8 mouse cellular contexts compared by ENCODE assay signal in genomic region chr7:4556256-4557166, GRCm38 (mm10). TPM values are rescaled to one million over a fixed set of nuclear protein-coding genes. Genes with fewer than 3 reads are reported as not detected.
DNase-seq lines count a peak whose midpoint lies in the region; ATAC-seq lines count a peak whose summit lies in the region.

No protein-coding gene starts in this region.

- peaks cover 12% of the 10 kb centered on the region for H3K27me3 ChIP-seq in heart, embryonic 15.5 days
- H3K27me3 ChIP-seq in liver, embryonic 12.5 days (replicated peaks), result peaks cover 26% of the 10 kb centered on the region
- H3K27me3 ChIP-seq in neural tube, embryonic 11.5 days (ENCODE audit: control insufficient read depth, insufficient read depth, low read length), result no peaks in the 10 kb centered on the region
- no peaks in the 10 kb centered on the region for H3K27me3 ChIP-seq in stomach, embryonic 16.5 days (ENCODE audit: control insufficient read depth, insufficient read depth, low read length)

- DNase-seq in brain, embryonic 18.5 days (ENCODE audit: low read depth, low spot score), result peak; percentile 84
- peak; percentile 18 for DNase-seq in fat pad, adult 2 months (ENCODE audit: extremely low read depth, low read depth, low spot score)
- peak; percentile 73 for DNase-seq in kidney, postnatal 14 days
- DNase-seq in neural tube, embryonic 11.5 days (ENCODE audit: low spot score), result peak; percentile 85

- ATAC-seq in CD4-positive, CD25-positive, alpha-beta regulatory T cell, adult 4 months, result peak; percentile 100
- peak; percentile 60 for ATAC-seq in heart, embryonic 15.5 days (replicated peaks; ENCODE audit: insufficient number of reproducible peaks, insufficient read depth, low FRiP score, low read depth)
- ATAC-seq in liver, embryonic 12.5 days, result peak; percentile 77
- peak; percentile 82 for ATAC-seq in neural tube, embryonic 11.5 days (ENCODE audit: insufficient read depth, low FRiP score, low TSS enrichment)
- peak; percentile 89 for ATAC-seq in stomach, embryonic 16.5 days (ENCODE audit: insufficient read depth, low FRiP score)

- 20% methylated on average over 15 of the region's 15 CpGs for WGBS in heart, embryonic 15.5 days
- 16% methylated on average over 15 of the region's 15 CpGs for WGBS in liver, embryonic 12.5 days (ENCODE audit: insufficient replicate concordance)
- 25% methylated on average over 15 of the region's 15 CpGs for WGBS in neural tube, embryonic 11.5 days
- 16% methylated on average over 15 of the region's 15 CpGs for WGBS in stomach, embryonic 16.5 days

- H3K36me3 ChIP-seq in heart, embryonic 15.5 days, result no peaks in the 10 kb centered on the region
- no peaks in the 10 kb centered on the region for H3K36me3 ChIP-seq in liver, embryonic 12.5 days
- no peaks in the 10 kb centered on the region for H3K36me3 ChIP-seq in neural tube, embryonic 11.5 days (ENCODE audit: control insufficient read depth, insufficient read depth, low read length)
- no peaks in the 10 kb centered on the region for H3K36me3 ChIP-seq in stomach, embryonic 16.5 days (ENCODE audit: control insufficient read depth, insufficient read depth, low read length)

- H3K27ac ChIP-seq in heart, embryonic 15.5 days, result no peak overlapping the region
- no peak overlapping the region for H3K27ac ChIP-seq in liver, embryonic 12.5 days
- H3K27ac ChIP-seq in neural tube, embryonic 11.5 days (ENCODE audit: low read depth, low read length), result no peak overlapping the region
- no peak overlapping the region for H3K27ac ChIP-seq in stomach, embryonic 16.5 days (ENCODE audit: low read length)

- H3K4me3 ChIP-seq in heart, embryonic 15.5 days, result no peak overlapping the region
- no peak overlapping the region for H3K4me3 ChIP-seq in liver, embryonic 12.5 days
- no peak overlapping the region for H3K4me3 ChIP-seq in neural tube, embryonic 11.5 days (ENCODE audit: low read depth, low read length)
- H3K4me3 ChIP-seq in stomach, embryonic 16.5 days (replicated peaks; ENCODE audit: low read length), result no peak overlapping the region

- no peaks in the 10 kb centered on the region for H3K4me1 ChIP-seq in heart, embryonic 15.5 days (replicated peaks)
- H3K4me1 ChIP-seq in liver, embryonic 12.5 days, result no peaks in the 10 kb centered on the region
- H3K4me1 ChIP-seq in neural tube, embryonic 11.5 days (ENCODE audit: control insufficient read depth, insufficient read depth, low read length), result no peaks in the 10 kb centered on the region
- H3K4me1 ChIP-seq in stomach, embryonic 16.5 days (ENCODE audit: control insufficient read depth, insufficient read depth, low read length), result no peaks in the 10 kb centered on the region

- H3K4me2 ChIP-seq in heart, embryonic 15.5 days, result no peak overlapping the region
- no peak overlapping the region for H3K4me2 ChIP-seq in liver, embryonic 12.5 days
- no peak overlapping the region for H3K4me2 ChIP-seq in neural tube, embryonic 11.5 days (ENCODE audit: low read depth)
- 0 out of 2 replicates have a peak overlapping the region, but pooled peaks have one; percentile 4 for H3K4me2 ChIP-seq in stomach, embryonic 16.5 days (ENCODE audit: low read depth, low read length)

- no peaks in the 10 kb centered on the region for H3K9me3 ChIP-seq in heart, embryonic 15.5 days (replicated peaks)
- H3K9me3 ChIP-seq in liver, embryonic 12.5 days (replicated peaks), result no peaks in the 10 kb centered on the region
- H3K9me3 ChIP-seq in neural tube, embryonic 11.5 days (ENCODE audit: control insufficient read depth, low read length), result no peaks in the 10 kb centered on the region
- H3K9me3 ChIP-seq in stomach, embryonic 16.5 days (replicated peaks; ENCODE audit: control insufficient read depth, low read length), result no peaks in the 10 kb centered on the region

- no peak overlapping the region for H3K9ac ChIP-seq in heart, embryonic 15.5 days
- no peak overlapping the region for H3K9ac ChIP-seq in liver, embryonic 12.5 days
- no peak overlapping the region for H3K9ac ChIP-seq in neural tube, embryonic 11.5 days (ENCODE audit: low read length)
- 0 out of 2 replicates have a peak overlapping the region, but pooled peaks have one; percentile 3 for H3K9ac ChIP-seq in stomach, embryonic 16.5 days (ENCODE audit: low read length)

RNA-seq across cellular contexts. Expression of gene Syt5, which starts 9.2 kb away (rescaled TPM):
- polyA plus RNA-seq in CD4-positive, CD25-positive, alpha-beta regulatory T cell, adult 4 months (2017; shearing (Covaris generic)), result under 1 TPM in 1 of 2 experiments, not detected in 1; 0.35 TPM
- polyA plus RNA-seq in heart, embryonic 15.5 days (2015; fragmentation: Nextera tagmentation; extraction: Ambion mirVana), result 1.3 and 2.0 TPM in 2 replicates
- 0.84 and 1.3 TPM in 2 replicates for polyA plus RNA-seq in liver, embryonic 12.5 days (2016; fragmentation: Nextera tagmentation; extraction: Ambion mirVana)
- polyA plus RNA-seq in neural tube, embryonic 11.5 days (2014; fragmentation: Nextera tagmentation; extraction: Ambion mirVana), result 9.0 and 10.8 TPM in 2 replicates
- 8.5 TPM in 2 replicates for polyA plus RNA-seq in stomach, embryonic 16.5 days (2015; fragmentation: Nextera tagmentation; extraction: Ambion mirVana)

RNA-seq across cellular contexts. Expression of gene Dnaaf3, which starts 24.3 kb away (rescaled TPM):
- polyA plus RNA-seq in CD4-positive, CD25-positive, alpha-beta regulatory T cell, adult 4 months (2017; shearing (Covaris generic)), result 1 to 10 TPM; 1.4 to 2.8 TPM
- 0.96 and 1.2 TPM in 2 replicates for polyA plus RNA-seq in heart, embryonic 15.5 days (2015; fragmentation: Nextera tagmentation; extraction: Ambion mirVana)
- polyA plus RNA-seq in liver, embryonic 12.5 days (2016; fragmentation: Nextera tagmentation; extraction: Ambion mirVana), result 0.24 and 0.26 TPM in 2 replicates
- 0.93 and 0.95 TPM in 2 replicates for polyA plus RNA-seq in neural tube, embryonic 11.5 days (2014; fragmentation: Nextera tagmentation; extraction: Ambion mirVana)
- 2.2 TPM in 2 replicates for polyA plus RNA-seq in stomach, embryonic 16.5 days (2015; fragmentation: Nextera tagmentation; extraction: Ambion mirVana)

RNA-seq across cellular contexts. Expression of gene Tnni3, which starts 32.5 kb away (rescaled TPM):
- 1 to 10 TPM; 1.6 to 2.4 TPM for polyA plus RNA-seq in CD4-positive, CD25-positive, alpha-beta regulatory T cell, adult 4 months (2017; shearing (Covaris generic))
- polyA plus RNA-seq in heart, embryonic 15.5 days (2015; fragmentation: Nextera tagmentation; extraction: Ambion mirVana), result 2,753 and 3,427 TPM in 2 replicates
- polyA plus RNA-seq in liver, embryonic 12.5 days (2016; fragmentation: Nextera tagmentation; extraction: Ambion mirVana), result 1.7 and 1.8 TPM in 2 replicates
- 2.1 and 3.5 TPM in 2 replicates for polyA plus RNA-seq in neural tube, embryonic 11.5 days (2014; fragmentation: Nextera tagmentation; extraction: Ambion mirVana)
- 5.1 and 7.4 TPM in 2 replicates for polyA plus RNA-seq in stomach, embryonic 16.5 days (2015; fragmentation: Nextera tagmentation; extraction: Ambion mirVana)

RNA-seq across cellular contexts. Expression of gene Tnnt1, which starts 40.3 kb away (rescaled TPM):
- 1 to 10 TPM; 6.9 to 8.3 TPM for polyA plus RNA-seq in CD4-positive, CD25-positive, alpha-beta regulatory T cell, adult 4 months (2017; shearing (Covaris generic))
- polyA plus RNA-seq in heart, embryonic 15.5 days (2015; fragmentation: Nextera tagmentation; extraction: Ambion mirVana), result 255 and 278 TPM in 2 replicates
- polyA plus RNA-seq in liver, embryonic 12.5 days (2016; fragmentation: Nextera tagmentation; extraction: Ambion mirVana), result 13.7 and 17.9 TPM in 2 replicates
- 72.7 and 93.7 TPM in 2 replicates for polyA plus RNA-seq in neural tube, embryonic 11.5 days (2014; fragmentation: Nextera tagmentation; extraction: Ambion mirVana)
- 26.7 and 111 TPM in 2 replicates for polyA plus RNA-seq in stomach, embryonic 16.5 days (2015; fragmentation: Nextera tagmentation; extraction: Ambion mirVana)

RNA-seq across cellular contexts. Expression of gene Ptprh, which starts 47.3 kb away (rescaled TPM):
- polyA plus RNA-seq in CD4-positive, CD25-positive, alpha-beta regulatory T cell, adult 4 months (2017; shearing (Covaris generic)), result not detected
- not detected in 2 replicates for polyA plus RNA-seq in heart, embryonic 15.5 days (2015; fragmentation: Nextera tagmentation; extraction: Ambion mirVana)
- not detected in 2 replicates for polyA plus RNA-seq in liver, embryonic 12.5 days (2016; fragmentation: Nextera tagmentation; extraction: Ambion mirVana)
- polyA plus RNA-seq in neural tube, embryonic 11.5 days (2014; fragmentation: Nextera tagmentation; extraction: Ambion mirVana), result not detected in 2 replicates
- polyA plus RNA-seq in stomach, embryonic 16.5 days (2015; fragmentation: Nextera tagmentation; extraction: Ambion mirVana), result 0.92 and 1.0 TPM in 2 replicates

Comparison
In these comparisons a context has a peak if more than half of its experiments do, and no peak if none do; other contexts are left out.
1. DNase-seq: peak in every context shown above with its lines; median percentile 85 in neural tube, embryonic 11.5 days; 84 in brain, embryonic 18.5 days; 73 in kidney, postnatal 14 days; 18 in fat pad, adult 2 months.
2. RNA of gene Tnni3, which starts 32.5 kb away (polyA plus RNA-seq): 2,753 to 3,427 TPM in heart, embryonic 15.5 days; 5.1 to 7.4 TPM in stomach, embryonic 16.5 days, 2.1 to 3.5 TPM in neural tube, embryonic 11.5 days, 1.6 to 2.4 TPM in CD4-positive, CD25-positive, alpha-beta regulatory T cell, adult 4 months and 1.7 to 1.8 TPM in liver, embryonic 12.5 days; every median in the first group is over 100 times any median in the second.
3. Peak in every context shown above with its lines, with median percentiles within 50 percentile points of each other: ATAC-seq.